Mouse (Mus musculus) kidney, embryonic 15.5 days (tissue): ENCODE results near the gene Zfand2b. TPM values are rescaled to one million over a fixed set of nuclear protein-coding genes. Genes with fewer than 3 reads are reported as not detected.
A peak's percentile ranks its signal among the peaks of the same experiment; 100 is the strongest.

Experiments
- ATAC-seq: fragments of 200-750 bp; cut with Nextera tagmentation; replicated peaks from 2 replicates; pipeline ENCODE4 v1.8.0; 2017; ENCODE audit warnings: moderate TSS enrichment; ENCODE audit not compliant: low FRiP score
- H3K27ac ChIP-seq: fragments of 300-500 bp; sonication (generic); 2 replicates; pipeline ENCODE4 v1.5.1; 2015; ENCODE audit warnings: mild to moderate bottlenecking, inconsistent platforms
- H3K27me3 ChIP-seq: fragments of 300-500 bp; sonication (generic); 2 replicates; pipeline ENCODE4 v1.6.1; 2015; ENCODE audit warnings: inconsistent platforms
- H3K36me3 ChIP-seq: fragments of 300-500 bp; sonication (generic); 2 replicates; pipeline ENCODE4 v1.6.1; 2015; ENCODE audit warnings: inconsistent platforms
- H3K4me1 ChIP-seq: fragments of 300-500 bp; sonication (generic); 2 replicates; pipeline ENCODE4 v1.6.1; 2015; ENCODE audit warnings: inconsistent platforms
- H3K4me2 ChIP-seq: fragments of 300-500 bp; sonication (generic); 2 replicates; pipeline ENCODE4 v1.6.1; 2015; ENCODE audit warnings: moderate library complexity, mild to moderate bottlenecking, inconsistent platforms
- H3K4me3 ChIP-seq: fragments of 300-500 bp; sonication (generic); replicated peaks from 2 replicates; pipeline ENCODE4 v1.5.1; 2015; ENCODE audit warnings: mild to moderate bottlenecking, inconsistent platforms
- H3K9ac ChIP-seq: fragments of 300-500 bp; sonication (generic); 2 replicates; pipeline ENCODE4 v1.6.1; 2015; ENCODE audit warnings: mild to moderate bottlenecking, inconsistent platforms
- H3K9me3 ChIP-seq: fragments of 300-500 bp; sonication (generic); replicated peaks from 2 replicates; pipeline ENCODE4 v1.6.1; 2016; ENCODE audit warnings: inconsistent platforms
- WGBS: fragments of 180-500 bp; shearing (Covaris S2); methylation state at CpG from one replicate; pipeline ENCODE4 v1.1.7; 2015; ENCODE audit warnings: mixed read lengths; 5-methylcytosine and 5-hydroxymethylcytosine counted together
- polyA plus RNA-seq: library from polyadenylated mRNA; unstranded; fragments of >200 nt; fragmentation: Nextera tagmentation; extraction: Ambion mirVana; gene quantifications from 2 replicates; pipeline ENCODE4 v1.2.1, GENCODE M21; 2015

The Zfand2b gene
- polyA plus RNA-seq, 1 experiment from 2014 or later: 42.4 TPM

DNA sequence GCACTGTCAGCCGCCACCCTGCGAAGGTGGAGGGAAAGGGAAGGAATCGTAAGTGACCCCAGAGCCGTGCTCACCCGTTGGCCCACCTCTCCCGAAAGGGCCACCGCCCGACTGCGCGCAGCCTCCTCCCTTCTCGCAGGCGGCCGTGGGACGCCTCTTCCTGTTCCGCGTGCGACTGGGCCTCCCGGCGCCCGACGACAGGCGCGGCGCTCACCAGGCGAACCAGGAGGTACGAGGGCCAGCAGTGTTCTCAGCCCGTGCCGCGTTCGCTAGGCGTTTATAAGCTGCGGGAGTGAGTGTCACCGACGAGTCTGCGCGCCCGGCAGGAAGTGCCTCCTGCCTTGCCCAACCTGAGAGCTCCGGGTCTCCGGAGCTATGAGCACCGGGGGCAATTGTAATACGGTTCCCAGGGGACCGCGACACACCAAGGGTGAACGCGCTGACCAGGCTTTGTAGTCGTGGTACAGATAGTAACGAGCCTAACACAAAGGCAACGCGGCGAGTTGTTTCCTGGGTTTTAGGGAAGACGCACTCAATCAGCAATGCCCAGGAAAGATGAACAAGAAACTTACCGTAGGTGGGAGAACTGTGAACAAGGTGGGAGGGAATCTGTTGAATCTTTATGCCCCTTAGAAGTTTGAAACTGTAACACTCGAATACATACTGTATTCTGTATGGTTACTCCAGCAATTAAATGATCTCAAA is 26.8 kb upstream of the Zfand2b start:
- peaks cover 56% of the 10 kb centered on the region for H3K36me3 ChIP-seq
- H3K9me3 ChIP-seq: no peaks in the 10 kb centered on the region

DNA sequence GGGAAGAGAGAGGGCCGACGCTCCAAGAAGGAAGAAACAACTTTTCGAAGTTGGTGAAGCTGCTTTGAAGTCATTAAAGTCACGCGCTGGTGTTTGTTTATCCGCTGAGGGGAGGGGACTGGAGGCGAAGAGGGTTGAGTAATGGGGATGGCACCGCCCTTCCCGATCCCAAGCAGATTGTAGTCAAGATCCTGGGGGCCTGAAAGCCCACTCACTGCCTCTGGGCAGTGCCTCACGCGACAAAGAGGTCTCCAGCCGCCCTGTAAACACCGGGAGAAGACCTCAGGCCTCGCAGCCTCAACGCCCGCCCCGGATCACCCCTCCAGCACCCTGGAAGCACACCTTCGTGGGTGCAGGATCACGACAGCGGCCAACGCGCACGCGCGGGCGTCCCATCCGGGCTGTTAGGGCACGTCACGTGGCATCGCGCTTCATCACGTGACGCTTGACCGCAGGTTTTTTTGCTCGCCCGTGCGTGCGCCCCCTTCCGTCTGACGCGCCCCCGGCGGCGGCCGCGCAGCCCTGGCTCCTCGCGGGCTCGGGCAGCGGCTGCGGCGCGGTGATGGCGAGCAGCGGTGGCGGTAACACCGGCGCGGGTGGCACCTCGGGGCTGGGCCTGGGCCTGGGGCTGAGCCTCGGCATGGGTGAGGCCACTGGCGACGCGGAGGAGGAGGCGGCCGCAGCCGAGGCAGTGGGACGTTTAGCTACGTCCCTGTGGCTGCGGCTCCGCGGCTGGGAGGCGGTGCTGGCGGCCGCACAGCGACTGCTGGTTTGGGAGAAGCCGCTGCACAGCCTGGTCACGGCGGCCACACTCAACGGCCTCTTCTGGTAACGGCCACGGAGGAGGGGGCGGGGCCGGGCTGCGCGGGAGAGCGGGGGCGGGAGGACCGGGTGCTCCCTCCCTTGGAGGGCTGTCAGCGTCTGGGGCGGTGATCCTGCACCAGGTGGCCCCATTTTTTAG is 25.9 kb upstream of the Zfand2b start, which contains the start of the genes Cnppd1 and Retreg2:
TSS of gene Cnppd1 (minus strand) at position 411 of the 961 bp plus-strand sequence.
TSS of gene Retreg2 (plus strand) at position 478 of the 961 bp plus-strand sequence.
- Histone ChIP-seq H3K27me3 (no peaks in the 10 kb centered on the region), H3K4me1 (peaks cover 24% of the 10 kb centered on the region), H3K4me3 (peak within 1 kb of the TSS; percentile 84), H3K4me2 (peak within 1 kb of the TSS; percentile 93), H3K36me3 (peaks cover 56% of the 10 kb centered on the region), H3K9ac (peak within 1 kb of the TSS; percentile 95), H3K9me3 (no peaks in the 10 kb centered on the region), H3K27ac (peak within 1 kb of the TSS; percentile 98)
- peak; percentile 92 for ATAC-seq
- under 1% methylated on average over 88 of the region's 91 CpGs for WGBS

More for the DNA sequence above, 26.8 kb upstream of the Zfand2b start:
- Histone ChIP-seq H3K4me2 (peak overlapping the region; percentile 93), H3K27ac (peak overlapping the region; percentile 98), H3K27me3 (no peaks in the 10 kb centered on the region), H3K9ac (peak overlapping the region; percentile 95), H3K4me1 (peaks cover 24% of the 10 kb centered on the region), H3K4me3 (peak overlapping the region; percentile 84)
- under 1% methylated on average over 53 of the region's 53 CpGs for WGBS
- peak; percentile 40 for ATAC-seq

DNA sequence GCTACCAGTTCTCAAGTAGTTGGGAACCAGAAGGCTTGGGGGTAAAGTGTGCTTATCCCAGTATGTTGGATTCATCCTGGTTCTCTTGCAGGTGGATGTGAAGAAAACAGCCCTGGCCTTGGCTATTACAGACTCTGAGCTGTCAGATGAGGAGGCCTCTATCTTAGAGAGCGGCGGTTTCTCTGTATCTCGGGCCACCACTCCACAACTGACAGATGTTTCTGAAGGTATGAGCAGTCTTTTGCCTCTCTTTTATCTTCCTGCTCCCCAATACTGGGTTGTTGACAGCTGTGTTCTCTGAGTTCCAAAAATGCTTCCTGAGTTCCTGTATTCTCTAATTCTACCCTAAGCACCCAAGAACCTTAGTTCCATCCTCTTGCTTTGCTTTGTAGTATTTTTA is 22.9 kb upstream of the Zfand2b start:
- Histone ChIP-seq H3K27ac (no peak overlapping the region), H3K4me3 (no peak overlapping the region), H3K4me2 (no peak overlapping the region), H3K27me3 (no peaks in the 10 kb centered on the region), H3K9ac (no peak overlapping the region), H3K36me3 (peaks cover 58% of the 10 kb centered on the region), H3K9me3 (no peaks in the 10 kb centered on the region), H3K4me1 (peaks cover 23% of the 10 kb centered on the region)
- no peak for ATAC-seq
- WGBS: 97% methylated on average over 3 of the region's 3 CpGs

DNA sequence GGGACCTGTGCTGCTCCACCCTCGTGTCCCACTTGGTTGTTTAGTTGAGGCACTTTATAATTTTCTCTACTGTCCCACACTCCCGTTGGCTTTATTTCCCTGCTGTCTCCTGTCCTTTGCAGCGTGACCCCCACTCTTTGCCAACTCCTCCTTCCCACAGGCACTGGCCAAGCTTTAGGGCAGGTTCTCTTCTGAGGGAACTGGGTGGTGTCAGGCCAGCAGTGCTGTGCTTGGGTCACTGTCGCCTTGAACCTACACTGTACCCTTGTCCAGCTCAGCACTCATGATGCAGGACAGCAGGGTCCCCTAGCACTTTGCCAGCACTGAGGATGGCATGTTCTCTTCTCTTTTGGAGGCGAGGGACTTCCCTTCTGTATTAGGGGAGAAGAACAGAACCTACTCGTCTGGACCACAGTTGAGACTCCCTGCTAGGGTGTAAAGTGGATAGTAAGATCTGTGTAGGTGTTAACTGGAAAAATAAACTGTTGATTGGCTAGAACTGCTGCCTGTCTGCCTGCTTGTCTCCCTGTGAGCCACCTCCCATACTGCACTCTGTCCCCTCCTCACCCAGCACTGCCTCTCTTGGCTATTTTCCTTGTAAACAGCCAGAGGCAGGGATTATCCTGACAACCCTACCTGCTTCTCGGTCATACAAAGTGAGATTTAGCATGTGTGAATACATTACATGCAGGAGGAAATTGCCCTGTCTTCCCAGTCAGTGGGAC is 20.9 kb upstream of the Zfand2b start:
- no peak overlapping the region for H3K9ac ChIP-seq
- no peaks in the 10 kb centered on the region for H3K9me3 ChIP-seq
- H3K4me2 ChIP-seq: no peak overlapping the region
- no peak overlapping the region for H3K27ac ChIP-seq
- WGBS: 84% methylated on average over 7 of the region's 7 CpGs
- H3K27me3 ChIP-seq: no peaks in the 10 kb centered on the region
- ATAC-seq: no peak
- peaks cover 58% of the 10 kb centered on the region for H3K36me3 ChIP-seq
- no peak overlapping the region for H3K4me3 ChIP-seq
- H3K4me1 ChIP-seq: peaks cover 14% of the 10 kb centered on the region

DNA sequence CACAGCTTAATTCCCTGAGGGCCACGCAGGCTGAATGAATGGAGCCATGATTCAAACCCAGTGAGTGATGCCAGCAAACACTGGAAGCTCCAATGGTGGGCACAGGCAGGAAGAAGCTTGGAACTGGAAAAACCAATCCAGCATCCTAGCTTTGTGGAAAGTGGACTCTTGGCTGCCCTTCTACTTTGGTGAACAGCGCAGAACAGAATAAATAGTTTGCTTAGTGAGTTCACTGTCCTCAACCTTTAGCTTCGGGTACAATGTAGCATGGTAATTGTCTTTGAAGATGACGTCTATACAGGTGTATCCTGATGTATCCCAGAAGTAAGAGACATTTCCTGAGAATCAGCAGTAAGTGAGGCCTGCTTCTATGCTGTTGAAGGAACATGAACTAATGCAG is 19.7 kb upstream of the Zfand2b start:
- no peak for ATAC-seq
- Histone ChIP-seq H3K9me3 (no peaks in the 10 kb centered on the region), H3K27me3 (no peaks in the 10 kb centered on the region), H3K27ac (no peak overlapping the region), H3K4me3 (no peak overlapping the region), H3K36me3 (peaks cover 58% of the 10 kb centered on the region), H3K9ac (no peak overlapping the region), H3K4me1 (peaks cover 7% of the 10 kb centered on the region), H3K4me2 (no peak overlapping the region)
- 91% methylated on average over 4 of the region's 4 CpGs for WGBS

DNA sequence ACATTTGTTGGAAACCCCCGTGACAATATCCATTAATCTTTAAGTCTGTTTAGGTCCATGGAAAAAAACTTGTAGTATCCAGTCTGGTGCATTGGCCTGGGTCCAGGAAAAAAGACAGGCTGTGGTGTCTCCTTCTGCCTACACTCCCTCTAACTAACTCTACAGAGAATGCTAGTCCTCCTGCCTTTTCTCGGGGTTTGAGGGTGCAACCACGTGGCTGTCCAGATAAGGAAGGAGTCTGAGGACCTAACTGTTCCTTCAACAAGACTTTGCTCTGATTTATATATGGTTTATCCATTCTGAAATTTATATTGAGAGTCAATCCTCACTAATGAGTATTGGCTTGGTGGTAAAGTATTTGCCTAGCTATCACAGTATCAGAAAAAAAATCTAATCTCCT is 12.6 kb upstream of the Zfand2b start:
- Histone ChIP-seq H3K9ac (no peak overlapping the region), H3K4me1 (no peaks in the 10 kb centered on the region), H3K27me3 (no peaks in the 10 kb centered on the region), H3K4me2 (no peak overlapping the region), H3K36me3 (no peaks in the 10 kb centered on the region), H3K4me3 (no peak overlapping the region), H3K27ac (no peak overlapping the region), H3K9me3 (no peaks in the 10 kb centered on the region)
- WGBS: 53% methylated on average over 3 of the region's 3 CpGs
- ATAC-seq: no peak

DNA sequence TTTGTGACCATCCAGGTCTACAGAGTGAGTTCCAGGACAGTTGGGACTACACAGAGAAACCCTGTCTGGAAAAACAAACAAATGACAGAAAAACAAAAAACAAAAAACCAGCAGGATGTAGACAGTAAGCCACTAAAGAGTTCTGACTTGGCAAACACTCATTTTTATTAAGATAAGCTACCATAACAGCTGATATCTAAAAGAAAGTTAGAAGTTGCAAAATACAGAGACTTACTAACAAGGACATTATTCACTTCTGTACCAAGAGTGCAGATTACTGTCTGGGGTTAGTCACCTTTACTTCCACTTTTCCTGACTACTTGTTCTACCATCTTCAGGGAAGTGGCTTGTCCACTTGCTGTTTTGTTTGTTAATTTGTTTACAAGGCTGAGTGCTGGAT is 9.5 kb upstream of the Zfand2b start:
- no peaks in the 10 kb centered on the region for H3K36me3 ChIP-seq
- H3K27ac ChIP-seq: no peak overlapping the region
- no peak overlapping the region for H3K4me2 ChIP-seq
- no peak overlapping the region for H3K4me3 ChIP-seq
- H3K9me3 ChIP-seq: no peaks in the 10 kb centered on the region
- ATAC-seq: no peak
- no peaks in the 10 kb centered on the region for H3K4me1 ChIP-seq
- no peak overlapping the region for H3K9ac ChIP-seq
- H3K27me3 ChIP-seq: no peaks in the 10 kb centered on the region

DNA sequence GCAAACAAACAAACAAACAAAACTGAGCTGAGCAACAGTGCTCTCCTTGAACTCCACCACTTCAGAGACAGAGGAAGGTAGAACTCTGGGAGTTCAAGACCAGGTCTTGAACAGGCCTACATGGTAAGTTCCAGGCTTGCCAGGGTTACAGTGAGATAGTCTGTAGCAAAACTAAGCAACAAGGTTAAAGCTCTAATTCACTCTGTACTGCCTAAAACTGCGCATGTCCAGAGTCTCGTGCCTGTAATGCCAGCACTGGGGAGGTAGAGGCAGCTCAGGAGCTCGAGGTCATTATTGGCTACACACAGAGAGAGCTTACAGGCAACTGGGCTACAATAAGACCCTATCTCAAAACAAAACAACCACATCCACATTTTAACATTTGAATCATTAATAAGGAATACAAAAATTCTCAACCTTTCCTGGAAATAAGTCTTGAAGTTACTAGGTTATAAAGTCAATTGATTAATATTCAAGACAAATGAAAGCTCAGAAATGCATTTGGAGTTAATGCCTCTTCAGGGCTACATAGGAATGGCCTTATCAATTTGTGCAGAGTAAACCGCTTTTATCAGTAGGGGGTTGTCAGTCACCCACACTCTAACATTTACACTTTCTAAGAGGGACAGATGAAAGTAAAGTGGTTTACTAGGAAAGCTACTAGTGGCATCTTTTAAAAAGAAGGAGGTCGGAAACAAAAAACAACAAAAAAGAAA is 8.7 kb upstream of the Zfand2b start:
- Histone ChIP-seq H3K27ac (no peak overlapping the region), H3K9ac (no peak overlapping the region), H3K4me3 (no peak overlapping the region), H3K4me2 (no peak overlapping the region), H3K4me1 (no peaks in the 10 kb centered on the region), H3K36me3 (no peaks in the 10 kb centered on the region), H3K27me3 (no peaks in the 10 kb centered on the region), H3K9me3 (no peaks in the 10 kb centered on the region)
- 75% methylated on average over 5 of the region's 5 CpGs for WGBS
- ATAC-seq: no peak

DNA sequence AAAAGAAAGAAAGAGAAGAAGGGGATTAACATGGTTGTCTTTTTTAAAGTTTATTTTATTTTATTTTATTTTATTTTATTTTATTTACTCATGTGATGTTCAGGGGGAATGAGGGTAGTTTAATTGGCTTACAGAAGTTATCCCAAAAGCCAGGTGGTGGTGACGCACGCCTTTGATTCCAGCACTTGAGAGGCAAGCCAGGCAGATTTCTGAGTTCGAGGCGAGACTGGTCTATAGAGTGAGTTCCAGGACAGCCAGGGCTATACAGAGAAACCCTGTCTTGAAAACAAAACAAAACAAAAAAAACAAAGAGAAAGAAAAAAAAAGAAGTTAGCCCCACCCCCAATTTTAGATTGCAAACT is 8.2 kb upstream of the Zfand2b start:
- H3K27ac ChIP-seq: no peak overlapping the region
- no peak overlapping the region for H3K4me3 ChIP-seq
- no peaks in the 10 kb centered on the region for H3K27me3 ChIP-seq
- no peak overlapping the region for H3K4me2 ChIP-seq
- no peak overlapping the region for H3K9ac ChIP-seq
- no peak for ATAC-seq
- no peaks in the 10 kb centered on the region for H3K9me3 ChIP-seq
- H3K36me3 ChIP-seq: no peaks in the 10 kb centered on the region
- no peaks in the 10 kb centered on the region for H3K4me1 ChIP-seq
- 83% methylated on average over 4 of the region's 4 CpGs for WGBS

DNA sequence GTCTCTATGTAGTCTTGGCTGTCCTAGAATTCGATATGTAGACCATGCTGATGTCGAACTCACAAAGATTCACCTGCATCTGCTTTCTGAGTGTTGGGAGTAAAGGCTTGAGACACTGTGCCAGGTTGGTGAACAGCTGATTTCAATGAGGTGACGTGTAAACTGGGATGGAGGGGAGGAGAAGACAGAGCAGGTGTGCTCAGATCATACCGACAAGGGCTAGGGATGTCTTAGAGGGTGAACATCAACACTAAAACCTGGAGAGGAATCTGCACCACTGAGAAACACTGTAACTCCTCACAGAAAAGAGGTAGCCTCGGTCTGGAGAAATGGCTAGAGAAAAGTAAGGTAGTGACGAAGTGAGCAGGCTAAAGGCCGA is 364 bp upstream of the Zfand2b start:
- ATAC-seq: peak; percentile 26; the same call in 1 of the 2 replicates

DNA sequence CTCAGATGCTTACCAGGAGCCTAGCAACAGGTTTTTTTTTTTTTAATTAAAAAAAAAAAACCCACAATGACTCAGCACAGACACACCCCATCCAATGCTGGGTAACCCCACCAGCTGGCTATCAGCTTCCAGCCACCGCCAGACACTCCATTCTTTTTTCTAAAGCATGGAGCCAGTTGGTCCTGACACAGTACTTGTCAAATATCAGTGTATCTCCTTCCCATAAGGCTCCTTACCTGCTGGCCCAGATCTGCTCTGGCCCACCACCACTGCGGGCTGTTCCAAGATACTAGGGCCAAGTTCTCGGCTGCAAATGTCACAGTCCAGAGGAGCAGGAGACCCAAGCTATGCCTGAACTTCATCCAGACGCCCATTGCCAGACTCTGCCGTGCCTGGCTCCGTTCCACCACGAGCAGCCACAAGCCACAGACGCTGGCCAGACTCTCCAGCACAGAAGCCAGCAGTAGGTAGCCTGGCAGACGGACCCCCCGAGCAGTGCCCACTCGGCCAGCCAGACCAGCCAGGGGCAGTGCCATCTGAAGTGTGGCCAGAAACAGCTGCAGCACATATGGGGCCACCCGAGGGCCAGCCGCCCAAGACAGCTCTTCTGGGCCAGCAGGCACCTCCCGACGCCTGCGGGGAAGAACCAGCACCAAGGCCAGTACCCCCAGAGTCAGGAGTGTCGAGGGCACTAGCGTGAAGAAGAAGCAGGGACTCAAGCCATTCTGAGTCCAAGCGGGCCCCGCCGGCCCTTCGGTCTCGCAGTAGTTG is 11.1 kb downstream of the Zfand2b start:
- peak; percentile 16; the same call in 1 of the 2 replicates for ATAC-seq
- H3K27ac ChIP-seq: peak overlapping the region; percentile 49
- WGBS: 6% methylated on average over 23 of the region's 23 CpGs
- H3K36me3 ChIP-seq: peaks cover 65% of the 10 kb centered on the region
- peaks cover 20% of the 10 kb centered on the region for H3K4me1 ChIP-seq
- no peaks in the 10 kb centered on the region for H3K27me3 ChIP-seq
- peak overlapping the region; percentile 57 for H3K9ac ChIP-seq
- H3K4me3 ChIP-seq: peak overlapping the region; percentile 64
- H3K9me3 ChIP-seq: no peaks in the 10 kb centered on the region
- peak overlapping the region; percentile 83 for H3K4me2 ChIP-seq

More for the DNA sequence above, 364 bp upstream of the Zfand2b start:
- Histone ChIP-seq H3K4me3 (peak overlapping the region; percentile 85), H3K9ac (peak overlapping the region; percentile 70), H3K9me3 (no peaks in the 10 kb centered on the region), H3K27ac (peak overlapping the region; percentile 94), H3K27me3 (no peaks in the 10 kb centered on the region), H3K4me2 (peak overlapping the region; percentile 82), H3K36me3 (peaks cover 33% of the 10 kb centered on the region), H3K4me1 (peaks cover 16% of the 10 kb centered on the region)
- WGBS: 10% methylated on average over 7 of the region's 7 CpGs
